Mouse (Mus musculus): Measurements from ENCODE around the gene Cflar. TPM values are rescaled to one million over a fixed set of nuclear protein-coding genes. Genes with fewer than 3 reads are reported as not detected.

The Cflar gene
- total RNA-seq, 1 experiment: 16.4 TPM

GRCm38 (mm10) chr1:58803531-58803930 lies 92.2 kb downstream of the Cflar start:
- Histone ChIP-seq H3K36me3 (ENCODE audit: control insufficient read depth, insufficient read depth, low read length, poor library complexity, severe bottlenecking) (no peaks in the 10 kb centered on the region), H3K9ac (ENCODE audit: insufficient read depth, low read depth, low read length, poor library complexity, severe bottlenecking) (no peak overlapping the region)
- in situ Hi-C loops (cut with MboI; ENCODE audit: low sequenced_read_pairs in 2 of 2, unreplicated experiment in 2 of 2): no loop called here

GRCm38 (mm10) chr1:58806651-58807050 lies 95.3 kb downstream of the Cflar start:
- Histone ChIP-seq H3K9ac (ENCODE audit: insufficient read depth, low read depth, low read length, poor library complexity, severe bottlenecking) (no peak overlapping the region), H3K9me3 (ENCODE audit: control insufficient read depth, insufficient read depth, low read depth, low read length) (peaks cover 8% of the 10 kb centered on the region), H3K4me1 (ENCODE audit: control insufficient read depth in 2 of 2, insufficient read depth in 2 of 2, low read length in 2 of 2, poor library complexity in 1 of 2) (no peaks in the 10 kb centered on the region), H3K27ac (ENCODE audit: insufficient read depth, low read depth, low read length, poor library complexity, severe bottlenecking) (no peak overlapping the region), H3K36me3 (ENCODE audit: control insufficient read depth, insufficient read depth, low read length, poor library complexity, severe bottlenecking) (no peaks in the 10 kb centered on the region), H3K4me3 (ENCODE audit: insufficient read depth in 1 of 2, low read depth in 1 of 2, low read length in 2 of 2, poor library complexity in 1 of 2, severe bottlenecking in 1 of 2) (no peak overlapping the region)
- TF ChIP-seq HCFC1 (IDR thresholded peaks at IDR 0.05; ENCODE audit: borderline replicate concordance, insufficient read depth, low read length): no peak
- TF ChIP-seq ZNF384 (IDR thresholded peaks at IDR 0.05; ENCODE audit: low read depth, low read length): no peak
- TF ChIP-seq ZC3H11A (IDR thresholded peaks at IDR 0.05; ENCODE audit: borderline replicate concordance, low read depth, low read length): no peak
- TF ChIP-seq CHD2 (IDR thresholded peaks at IDR 0.05; ENCODE audit: low read depth, low read length): no peak
- TF ChIP-seq MAFK (IDR thresholded peaks at IDR 0.05; ENCODE audit: insufficient read depth, low read depth, low read length): no peak
- DNase-seq (ENCODE audit: low read depth, low spot score): no peak
- in situ Hi-C loops (cut with MboI; ENCODE audit: low sequenced_read_pairs in 2 of 2, unreplicated experiment in 2 of 2): no loop called here

More at GRCm38 (mm10) chr1:58803531-58803930, 92.2 kb downstream of the Cflar start:
- H3K9me3 ChIP-seq (ENCODE audit: control insufficient read depth, insufficient read depth, low read depth, low read length): no peaks in the 10 kb centered on the region
- H3K27ac ChIP-seq (ENCODE audit: insufficient read depth, low read depth, low read length, poor library complexity, severe bottlenecking): no peak overlapping the region
- DNase-seq (ENCODE audit: low read depth, low spot score): no peak
- no peak overlapping the region for H3K4me3 ChIP-seq (ENCODE audit: insufficient read depth in 1 of 2, low read depth in 1 of 2, low read length in 2 of 2, poor library complexity in 1 of 2, severe bottlenecking in 1 of 2)
- no peaks in the 10 kb centered on the region for H3K4me1 ChIP-seq (ENCODE audit: control insufficient read depth in 2 of 2, insufficient read depth in 2 of 2, low read length in 2 of 2, poor library complexity in 1 of 2)
- no peak for TF ChIP-seq MAFK (IDR thresholded peaks at IDR 0.05; ENCODE audit: insufficient read depth, low read depth, low read length)
- no peak for TF ChIP-seq ZNF384 (IDR thresholded peaks at IDR 0.05; ENCODE audit: low read depth, low read length)
- TF ChIP-seq CHD2 (IDR thresholded peaks at IDR 0.05; ENCODE audit: low read depth, low read length): no peak
- no peak for TF ChIP-seq ZC3H11A (IDR thresholded peaks at IDR 0.05; ENCODE audit: borderline replicate concordance, low read depth, low read length)
- no peak for TF ChIP-seq HCFC1 (IDR thresholded peaks at IDR 0.05; ENCODE audit: borderline replicate concordance, insufficient read depth, low read length)

Other genes with a start within 250 kb of the Cflar start
- gene Orc2, start 206.4 kb upstream of the Cflar start, total RNA-seq (2012; rRNA removed): 49.9 and 71.3 TPM in 2 replicates
- gene Fam126b, start 125.2 kb upstream of the Cflar start, total RNA-seq (2012; rRNA removed): 17.6 and 22.7 TPM in 2 replicates
- 120 and 124 TPM in 2 replicates for gene Ndufb3, start 125.1 kb upstream of the Cflar start, total RNA-seq (2012; rRNA removed)
- gene Als2cr12, start 15.5 kb upstream of the Cflar start, total RNA-seq (2012; rRNA removed): 0.22 TPM in 1 of 2 replicates, not detected in the other
- 1.6 and 2.5 TPM in 2 replicates for gene Casp8, start 83.9 kb downstream of the Cflar start, total RNA-seq (2012; rRNA removed)

All from ES-E14 (cell line).